Mouse (Mus musculus): ENCODE data around the gene Naxe.
A peak's percentile ranks its signal among the peaks of the same experiment; 100 is the strongest.

The Naxe gene

GRCm38 (mm10) chr3:88057902-88058696, at the start of gene Naxe:
TSS of gene Naxe (minus strand) at chr3:88058495.
- DNase-seq (ENCODE audit: inconsistent age in 2 of 2, low spot score in 1 of 2), result peak; percentile 91 to 96

GRCm38 (mm10) chr3:88106126-88106525, 47.8 kb upstream of the Naxe start:
- no peak for DNase-seq (ENCODE audit: inconsistent age in 2 of 2, low spot score in 1 of 2)

- peak; percentile 18 to 64 for DNase-seq (ENCODE audit: inconsistent age in 2 of 2, low spot score in 1 of 2)
These were observed 44.3 kb upstream of the Naxe start for GRCm38 (mm10) chr3:88102611-88103010.

- DNase-seq (ENCODE audit: inconsistent age in 2 of 2, low spot score in 1 of 2), result no peak
These were observed 43.9 kb upstream of the Naxe start for GRCm38 (mm10) chr3:88102196-88102595.

GRCm38 (mm10) chr3:88101736-88102135, 43.4 kb upstream of the Naxe start:
- peak in 1 of 2 experiments; percentile 54 for DNase-seq (ENCODE audit: inconsistent age in 2 of 2, low spot score in 1 of 2)

- DNase-seq (ENCODE audit: inconsistent age in 2 of 2, low spot score in 1 of 2), result no peak
These were observed 42.0 kb upstream of the Naxe start for GRCm38 (mm10) chr3:88100251-88100650.

GRCm38 (mm10) chr3:88097666-88098065, 39.4 kb upstream of the Naxe start:
- no peak for DNase-seq (ENCODE audit: inconsistent age in 2 of 2, low spot score in 1 of 2)

GRCm38 (mm10) chr3:88094126-88094525, 35.8 kb upstream of the Naxe start:
- no peak for DNase-seq (ENCODE audit: inconsistent age in 2 of 2, low spot score in 1 of 2)

GRCm38 (mm10) chr3:88090616-88091015, 32.3 kb upstream of the Naxe start:
- DNase-seq (ENCODE audit: inconsistent age in 2 of 2, low spot score in 1 of 2), result no peak

GRCm38 (mm10) chr3:88090106-88090505, 31.8 kb upstream of the Naxe start:
- no peak for DNase-seq (ENCODE audit: inconsistent age in 2 of 2, low spot score in 1 of 2)

GRCm38 (mm10) chr3:88087688-88088087, 29.4 kb upstream of the Naxe start:
- peak in 1 of 2 experiments; percentile 76 for DNase-seq (ENCODE audit: inconsistent age in 2 of 2, low spot score in 1 of 2)

GRCm38 (mm10) chr3:88085459-88085858, 27.2 kb upstream of the Naxe start:
- DNase-seq (ENCODE audit: inconsistent age in 2 of 2, low spot score in 1 of 2), result no peak

GRCm38 (mm10) chr3:88084001-88084400, 25.7 kb upstream of the Naxe start:
- no peak for DNase-seq (ENCODE audit: inconsistent age in 2 of 2, low spot score in 1 of 2)

GRCm38 (mm10) chr3:88082663-88083062, 24.4 kb upstream of the Naxe start:
- peak in 1 of 2 experiments; percentile 35 for DNase-seq (ENCODE audit: inconsistent age in 2 of 2, low spot score in 1 of 2)

GRCm38 (mm10) chr3:88082224-88082618, 23.9 kb upstream of the Naxe start:
- no peak for DNase-seq (ENCODE audit: inconsistent age in 2 of 2, low spot score in 1 of 2)

GRCm38 (mm10) chr3:88081345-88082223, 23.3 kb upstream of the Naxe start, which contains the start of gene Iqgap3:
TSS of gene Iqgap3 (plus strand) at chr3:88081971.
- peak; percentile 89 to 94 for DNase-seq (ENCODE audit: inconsistent age in 2 of 2, low spot score in 1 of 2)

- DNase-seq (ENCODE audit: inconsistent age in 2 of 2, low spot score in 1 of 2), result no peak
These were observed 19.9 kb upstream of the Naxe start, which contains the start of gene Ttc24 for GRCm38 (mm10) chr3:88078204-88078603. TSS of gene Ttc24 (minus strand) at chr3:88078304.

GRCm38 (mm10) chr3:88077441-88077840, 19.1 kb upstream of the Naxe start:
- DNase-seq (ENCODE audit: inconsistent age in 2 of 2, low spot score in 1 of 2), result no peak

GRCm38 (mm10) chr3:88074766-88075165, 16.5 kb upstream of the Naxe start:
- DNase-seq (ENCODE audit: inconsistent age in 2 of 2, low spot score in 1 of 2), result no peak

- DNase-seq (ENCODE audit: inconsistent age in 2 of 2, low spot score in 1 of 2), result no peak
These were observed 16.1 kb upstream of the Naxe start for GRCm38 (mm10) chr3:88074351-88074750.

GRCm38 (mm10) chr3:88073631-88074030, 15.3 kb upstream of the Naxe start:
- no peak for DNase-seq (ENCODE audit: inconsistent age in 2 of 2, low spot score in 1 of 2)

- peak; percentile 83 to 96 for DNase-seq (ENCODE audit: inconsistent age in 2 of 2, low spot score in 1 of 2)
These were observed 13.5 kb upstream of the Naxe start for GRCm38 (mm10) chr3:88071783-88072182.

Measured in adrenal gland, adult (tissue).